Mouse (Mus musculus) stomach, postnatal 0 days (tissue): ENCODE data around the gene Rcsd1. TPM values are rescaled to one million over a fixed set of nuclear protein-coding genes. Genes with fewer than 3 reads are reported as not detected.

Source experiments
- ATAC-seq: fragments of 200-750 bp; cut with Nextera tagmentation; 2 replicates; pipeline ENCODE4 v1.8.0; 2017; ENCODE audit not compliant: low FRiP score, low TSS enrichment
- DNase-seq: peaks from one replicate; pipeline ENCODE4 v3.0.0-alpha.2; 2016; ENCODE audit warnings: low spot score
- H3K27ac ChIP-seq: fragments of 300-500 bp; sonication (generic); replicated peaks from 2 replicates; pipeline ENCODE4 v1.5.1; 2014; ENCODE audit warnings: mild to moderate bottlenecking, control low read depth
- H3K27me3 ChIP-seq: fragments of 300-500 bp; sonication (generic); 2 replicates; pipeline ENCODE4 v1.6.1; 2014; ENCODE audit warnings: low read length; ENCODE audit not compliant: control insufficient read depth, insufficient read depth
- H3K36me3 ChIP-seq: fragments of 300-500 bp; sonication (generic); 2 replicates; pipeline ENCODE4 v1.6.1; 2014; ENCODE audit warnings: low read length, mixed read lengths; ENCODE audit not compliant: control insufficient read depth, insufficient read depth
- H3K4me1 ChIP-seq: fragments of 300-500 bp; sonication (generic); replicated peaks from 2 replicates; pipeline ENCODE4 v1.6.1; 2014; ENCODE audit warnings: antibody characterized with exemption; ENCODE audit not compliant: control insufficient read depth, insufficient read depth
- H3K4me2 ChIP-seq: fragments of 300-500 bp; sonication (generic); replicated peaks from 2 replicates; pipeline ENCODE4 v1.6.1; 2014; ENCODE audit warnings: low read depth, mild to moderate bottlenecking, control low read depth, moderate library complexity
- H3K4me3 ChIP-seq: fragments of 300-500 bp; sonication (generic); 2 replicates; pipeline ENCODE4 v1.5.1; 2014; ENCODE audit warnings: low read depth, low read length, control low read depth
- H3K9ac ChIP-seq: fragments of 300-500 bp; sonication (generic); 2 replicates; pipeline ENCODE4 v1.6.1; 2014; ENCODE audit warnings: mild to moderate bottlenecking, low read length, control low read depth, mixed read lengths
- H3K9me3 ChIP-seq: fragments of 300-500 bp; sonication (generic); 2 replicates; pipeline ENCODE4 v1.6.1; 2016; ENCODE audit warnings: low read length; ENCODE audit not compliant: control insufficient read depth
- CTCF ChIP-seq: IDR thresholded peaks from 2 replicates; pipeline ENCODE4 v1.5.1; 2016; ENCODE audit warnings: antibody characterized with exemption, low read depth, mild to moderate bottlenecking, moderate library complexity
- EP300 ChIP-seq: optimal IDR thresholded peaks from 2 replicates; pipeline ENCODE3; 2016; ENCODE audit warnings: antibody characterized with exemption
- WGBS: fragments of 180-500 bp; shearing (Covaris S2); extraction: QIAGEN DNeasy Blood & Tissue Kit; methylation state at CpG from one replicate; pipeline ENCODE4 v1.1.7; 2014; 5-methylcytosine and 5-hydroxymethylcytosine counted together
- polyA plus RNA-seq: library from polyadenylated mRNA; unstranded; fragments of >200 nt; fragmentation: Nextera tagmentation; extraction: Ambion mirVana; gene quantifications from 2 replicates; pipeline ENCODE4 v1.2.1, GENCODE M21; 2015

The Rcsd1 gene
- polyA plus RNA-seq, 1 experiment from 2014 or later, result 16.1 TPM

- Histone ChIP-seq H3K36me3 (no peaks in the 10 kb centered on the region), H3K4me1 (no peaks in the 10 kb centered on the region), H3K27ac (no peak overlapping the region), H3K4me2 (peak overlapping the region; percentile 55), H3K9me3 (no peaks in the 10 kb centered on the region), H3K27me3 (no peaks in the 10 kb centered on the region), H3K4me3 (peak overlapping the region; percentile 61), H3K9ac (no peak overlapping the region; the same call in 1 of the 2 replicates)
- ATAC-seq (peak; percentile 72), DNase-seq (peak; percentile 76)
- WGBS, result 7% methylated on average over 16 of the region's 16 CpGs
- TF ChIP-seq CTCF (peak; percentile 79), EP300 (no peak)
Measured at GRCm38 (mm10) chr1:165641271-165641771, 68.2 kb downstream of the Rcsd1 start.

- no peaks in the 10 kb centered on the region for H3K27me3 ChIP-seq
- H3K4me3 ChIP-seq, result no peak overlapping the region
- peaks cover 2% of the 10 kb centered on the region; the same call in 1 of the 2 replicates for H3K4me1 ChIP-seq
- ATAC-seq (no peak), DNase-seq (no peak)
- H3K27ac ChIP-seq, result no peak overlapping the region
- no peak overlapping the region for H3K4me2 ChIP-seq
- WGBS, result 82% methylated on average over 8 of the region's 8 CpGs
- no peak overlapping the region for H3K9ac ChIP-seq
- TF ChIP-seq EP300 (no peak), CTCF (no peak)
- H3K9me3 ChIP-seq, result no peaks in the 10 kb centered on the region
- no peaks in the 10 kb centered on the region for H3K36me3 ChIP-seq
Measured at GRCm38 (mm10) chr1:165636289-165636688, 73.3 kb downstream of the Rcsd1 start.

- ATAC-seq (no peak), DNase-seq (no peak)
- WGBS, result 22% methylated on average over 17 of the region's 17 CpGs
- Histone ChIP-seq H3K4me1 (peaks cover 5% of the 10 kb centered on the region; the same call in 1 of the 2 replicates), H3K9me3 (no peaks in the 10 kb centered on the region), H3K9ac (peak overlapping the region; percentile 95), H3K4me2 (peak overlapping the region; percentile 75), H3K36me3 (no peaks in the 10 kb centered on the region), H3K27ac (peak overlapping the region; percentile 98), H3K4me3 (peak overlapping the region; percentile 85), H3K27me3 (no peaks in the 10 kb centered on the region)
- TF ChIP-seq CTCF, result no peak
- no peak for TF ChIP-seq EP300
Measured at GRCm38 (mm10) chr1:165635055-165635897, 74.3 kb downstream of the Rcsd1 start.

GRCm38 (mm10) chr1:165634151-165634884 lies 75.2 kb downstream of the Rcsd1 start, which contains the start of gene Mpzl1:
Gene Mpzl1 (minus strand): TSS chr1:165634538.
- Histone ChIP-seq H3K9me3 (no peaks in the 10 kb centered on the region), H3K9ac (peak within 1 kb of the TSS; percentile 95), H3K4me2 (peak within 1 kb of the TSS; percentile 75), H3K4me1 (peaks cover 6% of the 10 kb centered on the region), H3K4me3 (peak within 1 kb of the TSS; percentile 85), H3K27me3 (no peaks in the 10 kb centered on the region), H3K36me3 (no peaks in the 10 kb centered on the region), H3K27ac (peak within 1 kb of the TSS; percentile 98)
- TF ChIP-seq EP300 (peak; percentile 85), CTCF (peak; percentile 36)
- under 1% methylated on average over 50 of the region's 73 CpGs for WGBS
- ATAC-seq (peak; percentile 99), DNase-seq (peak; percentile 100)

DNA sequence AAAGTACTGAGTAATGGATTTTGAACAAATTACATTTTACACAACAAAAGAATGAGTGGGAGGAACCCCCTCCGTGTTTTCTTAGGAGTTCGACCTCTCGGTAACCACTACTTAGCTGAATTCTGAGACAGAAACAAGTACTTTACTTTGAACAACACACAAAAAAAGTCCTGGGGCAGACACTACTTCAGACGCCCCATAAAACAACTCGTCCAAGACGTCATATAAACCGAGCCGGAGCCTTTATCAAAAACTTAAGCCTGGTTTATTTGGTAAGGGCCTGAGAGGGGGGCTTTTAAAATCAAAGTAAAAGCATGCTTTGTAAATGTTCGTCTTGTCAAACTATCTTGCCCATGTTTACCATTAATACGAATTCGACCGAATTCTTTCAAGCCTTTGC lies 76.2 kb downstream of the Rcsd1 start:
- WGBS, result 6% methylated on average over 12 of the region's 12 CpGs
- no peak for DNase-seq
- no peak overlapping the region for H3K27ac ChIP-seq

More for the DNA sequence above, 76.2 kb downstream of the Rcsd1 start:
- peak overlapping the region; percentile 75 for H3K4me2 ChIP-seq
- H3K9ac ChIP-seq, result peak overlapping the region; percentile 95
- peak overlapping the region; percentile 85 for H3K4me3 ChIP-seq
- no peaks in the 10 kb centered on the region for H3K9me3 ChIP-seq
- ATAC-seq, result no peak
- no peak for TF ChIP-seq EP300
- no peaks in the 10 kb centered on the region for H3K36me3 ChIP-seq
- H3K4me1 ChIP-seq, result peaks cover 6% of the 10 kb centered on the region
- H3K27me3 ChIP-seq, result no peaks in the 10 kb centered on the region
